Mouse (Mus musculus): ENCODE results near the gene Trpm4. TPM values are rescaled to one million over a fixed set of nuclear protein-coding genes. Genes with fewer than 3 reads are reported as not detected.
"Not testable (repeated sequence)": the region's sequence is repeated elsewhere in the genome, so short reads cannot be mapped to it uniquely, and the experiment has no call there.

The Trpm4 gene
- polyA plus RNA-seq, 1 experiment from 2014 or later: 12.0 TPM

DNA sequence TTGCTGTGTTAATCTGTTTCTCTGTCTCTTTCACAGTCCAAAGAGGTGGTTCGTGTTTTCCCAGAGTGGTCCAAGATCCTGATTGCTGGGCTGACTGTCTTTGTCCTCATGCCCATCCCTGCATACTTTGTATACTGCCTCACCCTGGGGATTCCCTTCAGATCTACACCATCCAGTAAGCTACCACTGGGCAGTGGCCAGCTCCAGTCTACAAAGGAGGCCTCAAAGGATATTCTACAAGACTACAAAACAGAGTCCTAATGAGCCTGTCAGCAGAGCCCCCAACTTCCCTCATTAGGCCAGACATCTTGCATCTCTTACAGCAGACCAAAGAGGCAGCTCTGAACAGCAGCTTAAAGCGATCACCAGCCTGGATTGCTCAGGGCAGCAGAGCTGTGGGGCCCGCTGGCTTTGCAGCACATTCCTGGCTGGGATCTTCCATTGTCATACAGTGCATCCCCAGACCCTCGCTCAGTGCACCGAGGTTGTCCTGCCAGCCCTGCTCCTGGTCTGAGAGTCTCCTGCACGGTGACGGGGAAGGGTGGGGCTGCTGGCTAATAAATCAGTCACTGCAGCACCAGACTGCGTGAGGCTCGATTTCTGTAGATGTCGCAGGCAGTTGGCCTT is 60.7 kb downstream of the Trpm4 start:
- Histone ChIP-seq H3K4me1 (peaks cover 4% of the 10 kb centered on the region), H3K4me2 (no peak overlapping the region), H3K36me3 (no peaks in the 10 kb centered on the region), H3K9me3 (replicated peaks) (no peaks in the 10 kb centered on the region), H3K27ac (replicated peaks) (no peak overlapping the region), H3K27me3 (replicated peaks) (0 out of 2 replicates have a peak, but pooled peaks cover 6% of the 10 kb centered on the region), H3K4me3 (replicated peaks) (no peak overlapping the region), H3K9ac (replicated peaks) (no peak overlapping the region)
- no peak for ATAC-seq (ENCODE audit: low FRiP score)
- 41% methylated on average over 10 of the region's 10 CpGs for WGBS

DNA sequence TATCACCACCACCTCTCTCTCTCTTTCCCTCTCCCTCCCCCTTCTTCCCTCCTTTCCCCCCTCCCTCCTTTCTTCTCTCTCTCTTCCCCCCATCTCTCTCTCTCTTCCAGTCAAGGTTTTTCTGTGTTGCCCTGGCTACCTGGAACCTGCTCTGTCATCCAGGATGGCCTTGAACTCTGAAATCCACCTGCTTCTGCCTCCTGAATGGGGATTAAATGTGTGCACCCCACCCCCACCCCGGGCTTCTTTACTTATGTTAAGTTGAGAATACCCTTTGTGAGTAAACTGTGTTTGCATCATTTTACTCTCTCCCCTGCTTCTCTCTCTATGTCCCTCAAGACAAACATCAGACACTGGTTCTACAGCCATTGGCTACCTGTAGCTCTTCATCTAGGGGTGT is 68.1 kb downstream of the Trpm4 start:
- Histone ChIP-seq H3K4me3 (replicated peaks) (no peak overlapping the region), H3K4me1 (no peaks in the 10 kb centered on the region), H3K4me2 (no peak overlapping the region), H3K9me3 (replicated peaks) (no peaks in the 10 kb centered on the region), H3K36me3 (no peaks in the 10 kb centered on the region), H3K27ac (replicated peaks) (no peak overlapping the region), H3K9ac (replicated peaks) (no peak overlapping the region), H3K27me3 (replicated peaks) (0 out of 2 replicates have a peak, but pooled peaks cover 3% of the 10 kb centered on the region)
- WGBS: 79% methylated on average over 1 of the region's 1 CpGs
- no peak for ATAC-seq (ENCODE audit: low FRiP score)

DNA sequence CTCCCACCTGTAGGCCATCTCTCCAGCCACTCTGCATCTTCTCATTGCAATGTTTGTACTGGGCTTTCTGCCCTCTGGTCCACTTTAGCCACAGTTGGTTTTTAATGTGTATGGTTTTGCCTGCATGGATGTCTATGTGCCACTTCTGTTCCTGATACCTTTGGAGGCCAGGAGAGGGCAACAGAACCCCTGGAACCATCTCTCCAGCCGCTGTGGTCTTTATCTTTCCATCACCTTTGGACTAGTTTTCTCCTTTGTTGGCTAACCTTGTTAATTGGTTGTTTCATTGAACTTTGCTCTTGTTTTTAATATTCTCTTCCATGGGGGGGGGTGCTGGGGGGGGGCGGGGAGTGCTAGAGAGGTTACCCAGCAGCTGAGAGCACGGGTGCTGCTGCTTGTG is 69.2 kb downstream of the Trpm4 start:
- 88% methylated on average over 3 of the region's 3 CpGs for WGBS
- H3K27me3 ChIP-seq (replicated peaks): 0 out of 2 replicates have a peak, but pooled peaks cover 2% of the 10 kb centered on the region
- H3K9ac ChIP-seq (replicated peaks): no peak overlapping the region
- ATAC-seq (ENCODE audit: low FRiP score): no peak
- no peaks in the 10 kb centered on the region for H3K4me1 ChIP-seq
- no peaks in the 10 kb centered on the region for H3K9me3 ChIP-seq (replicated peaks)
- no peak overlapping the region for H3K27ac ChIP-seq (replicated peaks)
- H3K4me2 ChIP-seq: no peak overlapping the region
- no peak overlapping the region for H3K4me3 ChIP-seq (replicated peaks)
- H3K36me3 ChIP-seq: no peaks in the 10 kb centered on the region

DNA sequence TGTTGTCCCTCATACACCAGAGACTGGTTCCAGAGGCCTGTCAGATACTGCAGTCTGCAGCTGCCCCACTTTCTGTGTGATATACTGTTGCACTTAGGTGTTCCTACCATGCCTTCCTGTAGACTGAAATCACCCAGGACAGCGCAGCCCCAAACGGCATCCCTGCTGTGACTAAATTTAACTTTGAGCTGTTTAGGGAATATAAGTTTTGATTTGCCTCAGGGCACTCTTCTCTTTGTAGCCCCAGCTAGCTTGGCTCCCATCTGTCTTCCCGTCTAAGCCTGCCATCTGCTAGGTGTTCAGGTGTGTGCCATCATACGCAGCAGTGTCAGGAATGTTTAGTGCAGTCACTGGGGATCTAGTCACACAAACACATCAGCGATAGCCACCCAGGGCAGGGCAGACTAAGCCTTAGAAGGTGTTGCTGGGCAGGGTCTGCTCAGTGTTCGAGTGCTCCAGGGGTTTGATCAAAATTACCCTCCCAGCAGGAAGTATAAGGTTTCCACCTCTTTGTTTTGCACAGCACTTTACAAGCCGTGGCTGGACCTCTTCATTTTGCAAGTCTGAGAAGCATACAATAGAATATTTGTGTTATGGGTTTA is 70.5 kb downstream of the Trpm4 start:
- 64% methylated on average over 7 of the region's 7 CpGs for WGBS
- no peak overlapping the region for H3K9ac ChIP-seq (replicated peaks)
- no peaks in the 10 kb centered on the region for H3K36me3 ChIP-seq
- H3K4me2 ChIP-seq: no peak overlapping the region
- no peak overlapping the region for H3K4me3 ChIP-seq (replicated peaks)
- no peak for ATAC-seq (ENCODE audit: low FRiP score)
- no peaks in the 10 kb centered on the region for H3K9me3 ChIP-seq (replicated peaks)
- no peaks in the 10 kb centered on the region for H3K4me1 ChIP-seq
- no peak overlapping the region for H3K27ac ChIP-seq (replicated peaks)
- no peaks in the 10 kb centered on the region for H3K27me3 ChIP-seq (replicated peaks)

DNA sequence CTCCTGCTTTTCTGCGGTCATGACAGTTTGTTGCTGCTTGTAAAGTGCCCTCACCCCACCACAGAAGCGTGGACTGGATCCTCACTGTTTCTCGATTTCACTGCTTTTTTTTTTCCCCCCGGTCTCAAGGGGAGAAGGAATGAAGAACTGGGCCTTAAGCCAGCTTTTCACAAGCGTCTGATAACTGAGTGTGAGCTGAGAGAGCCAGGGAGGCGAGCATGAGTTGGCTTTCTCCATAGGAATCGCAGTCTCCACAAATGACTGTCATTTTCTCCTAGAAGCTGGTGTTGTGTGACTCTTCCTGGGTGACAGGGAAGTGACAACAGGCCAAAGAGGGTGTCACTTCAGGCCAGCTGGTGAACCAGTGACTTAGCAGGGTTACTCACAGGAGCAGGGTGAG is 71.3 kb downstream of the Trpm4 start:
- no peaks in the 10 kb centered on the region for H3K27me3 ChIP-seq (replicated peaks)
- no peaks in the 10 kb centered on the region for H3K36me3 ChIP-seq
- no peaks in the 10 kb centered on the region for H3K4me1 ChIP-seq
- no peak overlapping the region for H3K4me2 ChIP-seq
- 54% methylated on average over 7 of the region's 7 CpGs for WGBS
- H3K9ac ChIP-seq (replicated peaks): no peak overlapping the region
- H3K4me3 ChIP-seq (replicated peaks): no peak overlapping the region
- H3K27ac ChIP-seq (replicated peaks): no peak overlapping the region
- ATAC-seq (ENCODE audit: low FRiP score): no peak
- H3K9me3 ChIP-seq (replicated peaks): no peaks in the 10 kb centered on the region

DNA sequence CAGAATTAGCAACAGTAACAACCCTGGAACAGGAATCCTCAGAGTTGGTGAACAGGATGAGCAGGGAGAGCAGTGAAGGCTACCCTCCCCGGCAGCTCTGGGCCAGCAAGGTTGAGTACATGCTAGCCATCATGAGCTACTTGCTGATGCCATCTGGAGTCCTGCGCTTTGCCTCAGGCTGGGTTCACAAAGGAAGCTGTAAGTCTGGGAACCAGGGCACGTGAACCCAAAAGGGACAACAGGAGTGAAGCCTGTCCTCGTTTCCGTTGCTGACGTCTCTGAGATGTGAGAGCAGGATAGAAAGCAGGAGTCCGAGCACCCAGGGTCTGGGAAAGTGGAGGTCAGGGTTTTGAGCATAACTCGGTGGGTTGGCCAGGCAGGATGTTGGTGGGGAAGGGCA is 74.3 kb downstream of the Trpm4 start:
- no peak overlapping the region for H3K9ac ChIP-seq (replicated peaks)

DNA sequence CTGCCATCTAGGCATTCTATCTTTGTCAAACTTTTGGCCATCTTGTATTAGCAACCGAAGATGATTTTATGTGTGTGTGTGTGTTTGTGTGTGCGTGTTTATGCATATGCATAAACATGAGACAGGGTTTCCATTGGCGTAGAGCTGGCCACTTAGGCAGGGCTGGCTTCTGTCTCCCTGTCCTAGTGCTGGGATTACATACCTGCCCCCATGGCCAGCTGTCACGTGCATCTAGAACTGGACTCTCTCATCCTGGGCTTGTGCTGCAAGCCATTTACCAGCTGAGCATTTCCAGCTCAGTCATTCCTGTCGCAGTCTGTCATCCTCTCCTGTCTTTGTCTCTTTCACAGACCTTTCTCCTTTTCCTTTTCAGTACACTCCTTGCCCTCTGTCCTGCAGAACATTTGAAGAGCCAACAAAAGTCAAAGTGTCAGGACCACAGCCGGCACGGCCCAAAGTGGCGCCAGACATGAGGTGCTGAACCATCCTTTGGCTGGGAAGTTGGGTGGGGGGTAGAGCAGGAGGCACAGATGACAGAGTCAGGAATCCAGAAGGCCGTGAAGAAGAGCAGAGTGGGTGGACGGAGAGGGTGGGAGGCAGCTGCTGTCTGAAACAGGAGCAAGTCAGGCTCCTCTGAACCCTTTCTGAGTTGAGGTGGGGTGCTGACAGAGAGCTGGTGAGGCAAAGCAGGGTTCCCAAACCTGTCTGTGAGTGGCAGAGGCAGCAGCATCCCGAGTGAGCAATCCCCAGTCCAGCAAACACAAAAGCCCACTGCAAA is 76.3 kb downstream of the Trpm4 start:
- no peaks in the 10 kb centered on the region for H3K4me1 ChIP-seq
- no peaks in the 10 kb centered on the region for H3K36me3 ChIP-seq
- H3K9me3 ChIP-seq (replicated peaks): no peaks in the 10 kb centered on the region
- no peak overlapping the region for H3K4me3 ChIP-seq (replicated peaks)
- no peak overlapping the region for H3K9ac ChIP-seq (replicated peaks)
- H3K27me3 ChIP-seq (replicated peaks): no peaks in the 10 kb centered on the region
- WGBS: 60% methylated on average over 11 of the region's 11 CpGs
- no peak overlapping the region for H3K27ac ChIP-seq (replicated peaks)
- ATAC-seq (ENCODE audit: low FRiP score): no peak
- no peak overlapping the region for H3K4me2 ChIP-seq

More for the DNA sequence above, 74.3 kb downstream of the Trpm4 start:
- Histone ChIP-seq H3K27me3 (replicated peaks) (no peaks in the 10 kb centered on the region), H3K9me3 (replicated peaks) (no peaks in the 10 kb centered on the region), H3K4me3 (replicated peaks) (no peak overlapping the region), H3K4me2 (no peak overlapping the region), H3K4me1 (no peaks in the 10 kb centered on the region), H3K27ac (replicated peaks) (no peak overlapping the region), H3K36me3 (no peaks in the 10 kb centered on the region)
- 83% methylated on average over 8 of the region's 8 CpGs for WGBS
- ATAC-seq (ENCODE audit: low FRiP score): no peak

DNA sequence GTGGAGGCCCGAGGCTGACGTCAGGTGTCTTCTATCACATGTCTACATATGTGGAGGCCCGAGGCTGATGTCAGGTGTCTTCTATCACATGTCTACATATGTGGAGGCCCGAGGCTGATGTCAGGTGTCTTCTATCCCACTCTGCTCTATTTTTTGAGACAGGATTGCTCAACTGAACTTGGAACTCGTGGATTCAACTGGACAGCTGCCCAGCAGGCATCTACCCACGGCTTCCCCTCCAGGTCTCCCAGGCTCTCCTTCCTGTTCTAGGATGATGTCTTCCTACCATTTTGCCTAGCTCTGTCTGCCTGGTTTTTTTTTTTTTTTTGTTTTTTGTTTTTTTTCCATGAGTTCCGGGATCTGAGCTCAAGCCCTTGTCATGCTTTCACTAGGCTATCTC is 77.8 kb downstream of the Trpm4 start:
- H3K27ac ChIP-seq (replicated peaks); H3K4me2 ChIP-seq; H3K4me1 ChIP-seq; H3K9ac ChIP-seq (replicated peaks); H3K27me3 ChIP-seq (replicated peaks); H3K36me3 ChIP-seq; ATAC-seq (ENCODE audit: low FRiP score); H3K9me3 ChIP-seq (replicated peaks); H3K4me3 ChIP-seq (replicated peaks): not testable (repeated sequence)
- whole genome bisulfite sequencing: 77% methylated on average over 5 of the region's 7 CpGs

DNA sequence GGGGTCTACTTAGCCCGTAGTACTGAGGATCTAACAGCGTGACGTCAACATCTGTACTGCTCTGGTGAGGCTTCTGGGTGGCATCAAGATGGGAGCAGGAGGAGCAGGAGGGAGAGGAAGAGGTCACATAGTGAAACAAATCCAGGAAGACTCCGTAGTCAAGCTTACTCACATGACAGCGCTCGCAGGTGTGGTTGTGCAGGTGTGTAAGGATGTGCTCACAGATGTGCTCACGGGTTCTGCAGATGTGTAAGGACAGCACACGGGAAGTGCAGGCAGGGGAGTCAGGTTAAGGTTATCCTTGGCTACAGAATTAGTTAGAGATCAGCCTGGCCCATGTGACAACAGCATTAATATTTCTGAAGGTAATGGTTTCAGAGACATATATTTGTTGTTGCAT is 79.8 kb downstream of the Trpm4 start:
- H3K4me3 ChIP-seq (replicated peaks): no peak overlapping the region
- 91% methylated on average over 8 of the region's 8 CpGs for WGBS
- H3K4me2 ChIP-seq: no peak overlapping the region
- H3K9me3 ChIP-seq (replicated peaks): no peaks in the 10 kb centered on the region
- H3K9ac ChIP-seq (replicated peaks): no peak overlapping the region
- ATAC-seq (ENCODE audit: low FRiP score): no peak
- H3K27me3 ChIP-seq (replicated peaks): no peaks in the 10 kb centered on the region
- no peaks in the 10 kb centered on the region for H3K36me3 ChIP-seq
- no peaks in the 10 kb centered on the region for H3K4me1 ChIP-seq
- no peak overlapping the region for H3K27ac ChIP-seq (replicated peaks)

Other genes with a start within 250 kb of the Trpm4 start
- 112 and 118 TPM in 2 replicates for gene Rcn3, start 241.6 kb downstream of the Trpm4 start, polyA plus RNA-seq (2015; fragmentation: Nextera tagmentation; extraction: Ambion mirVana)
- 33.8 and 42.7 TPM in 2 replicates for gene Fcgrt, start 229.9 kb downstream of the Trpm4 start, polyA plus RNA-seq (2015; fragmentation: Nextera tagmentation; extraction: Ambion mirVana)
- gene Rps11, start 209.3 kb downstream of the Trpm4 start, polyA plus RNA-seq (2015; fragmentation: Nextera tagmentation; extraction: Ambion mirVana): 759 and 947 TPM in 2 replicates
- 649 and 787 TPM in 2 replicates for gene Rpl13a, start 205.0 kb downstream of the Trpm4 start, polyA plus RNA-seq (2015; fragmentation: Nextera tagmentation; extraction: Ambion mirVana)
- gene Gm45713, start 197.5 kb downstream of the Trpm4 start, polyA plus RNA-seq (2015; fragmentation: Nextera tagmentation; extraction: Ambion mirVana): 0.12 and 0.24 TPM in 2 replicates
- gene Flt3l, start 197.3 kb downstream of the Trpm4 start, polyA plus RNA-seq (2015; fragmentation: Nextera tagmentation; extraction: Ambion mirVana): 1.8 and 3.8 TPM in 2 replicates
- 81.7 and 82.9 TPM in 2 replicates for gene Pih1d1, start 179.5 kb downstream of the Trpm4 start, polyA plus RNA-seq (2015; fragmentation: Nextera tagmentation; extraction: Ambion mirVana)
- gene Aldh16a1, start 179.2 kb downstream of the Trpm4 start, polyA plus RNA-seq (2015; fragmentation: Nextera tagmentation; extraction: Ambion mirVana): 19.5 and 26.8 TPM in 2 replicates
- 0.37 and 0.55 TPM in 2 replicates for gene Slc17a7, start 169.8 kb downstream of the Trpm4 start, polyA plus RNA-seq (2015; fragmentation: Nextera tagmentation; extraction: Ambion mirVana)
- gene Gfy, start 154.2 kb downstream of the Trpm4 start, polyA plus RNA-seq (2015; fragmentation: Nextera tagmentation; extraction: Ambion mirVana): not detected in 2 replicates
- not detected in 2 replicates for gene Pth2, start 152.8 kb downstream of the Trpm4 start, polyA plus RNA-seq (2015; fragmentation: Nextera tagmentation; extraction: Ambion mirVana)
- gene Ccdc155, start 128.9 kb downstream of the Trpm4 start, polyA plus RNA-seq (2015; fragmentation: Nextera tagmentation; extraction: Ambion mirVana): 0.36 and 0.60 TPM in 2 replicates
- gene Dkkl1, start 121.6 kb downstream of the Trpm4 start, polyA plus RNA-seq (2015; fragmentation: Nextera tagmentation; extraction: Ambion mirVana): 15.6 and 17.7 TPM in 2 replicates
- gene Tead2, start 118.0 kb downstream of the Trpm4 start, polyA plus RNA-seq (2015; fragmentation: Nextera tagmentation; extraction: Ambion mirVana): 28.9 and 44.5 TPM in 2 replicates
- 1.7 and 12.4 TPM in 2 replicates for gene Cd37, start 94.7 kb downstream of the Trpm4 start, polyA plus RNA-seq (2015; fragmentation: Nextera tagmentation; extraction: Ambion mirVana)
- gene Slc6a16, start 92.7 kb downstream of the Trpm4 start, polyA plus RNA-seq (2015; fragmentation: Nextera tagmentation; extraction: Ambion mirVana): 0.67 and 0.78 TPM in 2 replicates
- gene Slc6a21, start 56.3 kb downstream of the Trpm4 start, polyA plus RNA-seq (2015; fragmentation: Nextera tagmentation; extraction: Ambion mirVana): not detected in 2 replicates
- 0.75 and 0.79 TPM in 2 replicates for gene Hrc, start 1.5 kb upstream of the Trpm4 start, polyA plus RNA-seq (2015; fragmentation: Nextera tagmentation; extraction: Ambion mirVana)
- gene Ppfia3, start 33.2 kb upstream of the Trpm4 start, polyA plus RNA-seq (2015; fragmentation: Nextera tagmentation; extraction: Ambion mirVana): 27.3 and 29.5 TPM in 2 replicates
- 48.2 and 58.3 TPM in 2 replicates for gene Lin7b, start 36.8 kb upstream of the Trpm4 start, polyA plus RNA-seq (2015; fragmentation: Nextera tagmentation; extraction: Ambion mirVana)
- gene Snrnp70, start 62.0 kb upstream of the Trpm4 start, polyA plus RNA-seq (2015; fragmentation: Nextera tagmentation; extraction: Ambion mirVana): 166 and 190 TPM in 2 replicates
- 0.08 and 0.09 TPM in 2 replicates for gene Kcna7, start 71.9 kb upstream of the Trpm4 start, polyA plus RNA-seq (2015; fragmentation: Nextera tagmentation; extraction: Ambion mirVana)
- 0.91 TPM in 1 of 2 replicates, not detected in the other for gene Ntf5, start 79.9 kb upstream of the Trpm4 start, polyA plus RNA-seq (2015; fragmentation: Nextera tagmentation; extraction: Ambion mirVana)
- gene Lhb, start 87.0 kb upstream of the Trpm4 start, polyA plus RNA-seq (2015; fragmentation: Nextera tagmentation; extraction: Ambion mirVana): 0.24 TPM in 1 of 2 replicates, not detected in the other
- 21.7 and 24.0 TPM in 2 replicates for gene Gys1, start 101.1 kb upstream of the Trpm4 start, polyA plus RNA-seq (2015; fragmentation: Nextera tagmentation; extraction: Ambion mirVana)
- gene Ruvbl2, start 104.3 kb upstream of the Trpm4 start, polyA plus RNA-seq (2015; fragmentation: Nextera tagmentation; extraction: Ambion mirVana): 92.7 and 114 TPM in 2 replicates
- gene Ftl1, start 126.1 kb upstream of the Trpm4 start, polyA plus RNA-seq (2015; fragmentation: Nextera tagmentation; extraction: Ambion mirVana): 4,883 and 5,335 TPM in 2 replicates
- 224 and 236 TPM in 2 replicates for gene Bax, start 133.1 kb upstream of the Trpm4 start, polyA plus RNA-seq (2015; fragmentation: Nextera tagmentation; extraction: Ambion mirVana)
- 0.15 and 0.59 TPM in 2 replicates for gene Tulp2, start 148.1 kb upstream of the Trpm4 start, polyA plus RNA-seq (2015; fragmentation: Nextera tagmentation; extraction: Ambion mirVana)
- not detected in 2 replicates for gene Gm45808, start 153.0 kb upstream of the Trpm4 start, polyA plus RNA-seq (2015; fragmentation: Nextera tagmentation; extraction: Ambion mirVana)
- 4.2 and 4.8 TPM in 2 replicates for gene Dhdh, start 155.0 kb upstream of the Trpm4 start, polyA plus RNA-seq (2015; fragmentation: Nextera tagmentation; extraction: Ambion mirVana)
- gene Nucb1, start 176.6 kb upstream of the Trpm4 start, polyA plus RNA-seq (2015; fragmentation: Nextera tagmentation; extraction: Ambion mirVana): 140 and 158 TPM in 2 replicates
- 17.8 and 18.4 TPM in 2 replicates for gene Ppp1r15a, start 192.5 kb upstream of the Trpm4 start, polyA plus RNA-seq (2015; fragmentation: Nextera tagmentation; extraction: Ambion mirVana)
- gene Plekha4, start 192.6 kb upstream of the Trpm4 start, polyA plus RNA-seq (2015; fragmentation: Nextera tagmentation; extraction: Ambion mirVana): 4.3 and 4.7 TPM in 2 replicates
- gene Hsd17b14, start 221.1 kb upstream of the Trpm4 start, polyA plus RNA-seq (2015; fragmentation: Nextera tagmentation; extraction: Ambion mirVana): 0.93 TPM in 1 of 2 replicates, not detected in the other
- 25.4 and 31.9 TPM in 2 replicates for gene Bcat2, start 236.4 kb upstream of the Trpm4 start, polyA plus RNA-seq (2015; fragmentation: Nextera tagmentation; extraction: Ambion mirVana)